Mouse (Mus musculus) heart, adult 2 months (tissue): ENCODE results near the gene Naa50.

Experiments used
- CTCF ChIP-seq: fragments of 200-600 bp; IDR thresholded peaks from 2 replicates; pipeline ENCODE4 v1.8.1; 2022; ENCODE audit warnings: antibody characterized with exemption, mild to moderate bottlenecking, moderate library complexity
- POLR2A ChIP-seq: fragments of 200-500 bp; IDR thresholded peaks from 2 replicates; pipeline ENCODE4 v1.6.1; 2011; ENCODE audit warnings: mild to moderate bottlenecking, low read depth, low read length, control low read depth; ENCODE audit not compliant: insufficient read depth

GRCm38 (mm10) chr16:44133187-44133586 is 6.4 kb upstream of the Naa50 start:
- TF ChIP-seq POLR2A (no peak), CTCF (no peak)
